Mouse (Mus musculus): ENCODE measurements at regions not wholly inside any gene's neighbourhood (a gene's known extent, or its start where the extent isn't known, plus 50 kb on each side); places are given as distances from the start of the nearest gene placed in this dataset.

- TF ChIP-seq CTCF (IDR thresholded peaks at IDR 0.05; ENCODE audit: borderline replicate concordance, extremely low read depth, insufficient read depth, insufficient read length) (no peak), POLR2A (IDR thresholded peaks at IDR 0.05; ENCODE audit: borderline replicate concordance, extremely low read depth, insufficient read depth, insufficient read length, poor library complexity, severe bottlenecking) (no peak)
Observed at GRCm38 (mm10) chr4:7670795-7671105, 568.1 kb downstream of the Car8 start.

All from brain, embryonic 14.5 days (tissue).